Mouse (Mus musculus) hindbrain, postnatal 0 days (tissue): Measurements from ENCODE around the gene Chit1. TPM values are rescaled to one million over a fixed set of nuclear protein-coding genes. Genes with fewer than 3 reads are reported as not detected.

Experiments
- ATAC-seq: fragments of 200-750 bp; cut with Nextera tagmentation; 2 replicates; pipeline ENCODE4 v1.8.0; 2017; ENCODE audit warnings: mild to moderate bottlenecking, moderate TSS enrichment, moderate library complexity
- DNase-seq: peaks from one replicate; pipeline ENCODE4 v3.0.0-alpha.2; 2015; ENCODE audit warnings: low spot score
- H3K27ac ChIP-seq: fragments of 300-500 bp; sonication (generic); 2 replicates; pipeline ENCODE4 v1.5.1; 2014; ENCODE audit warnings: mild to moderate bottlenecking
- H3K27me3 ChIP-seq: fragments of 300-500 bp; sonication (generic); 2 replicates; pipeline ENCODE4 v1.6.1; 2014; ENCODE audit warnings: low read length, mixed read lengths; ENCODE audit not compliant: insufficient read depth
- H3K36me3 ChIP-seq: fragments of 300-500 bp; sonication (generic); 2 replicates; pipeline ENCODE4 v1.6.1; 2014; ENCODE audit warnings: low read length, mixed read lengths; ENCODE audit not compliant: insufficient read depth
- H3K4me1 ChIP-seq: fragments of 300-500 bp; sonication (generic); 2 replicates; pipeline ENCODE4 v1.6.1; 2014; ENCODE audit warnings: antibody characterized with exemption, low read length, mixed read lengths; ENCODE audit not compliant: insufficient read depth
- H3K4me2 ChIP-seq: fragments of 300-500 bp; sonication (generic); 2 replicates; pipeline ENCODE4 v1.6.1; 2014; ENCODE audit warnings: low read depth, mild to moderate bottlenecking, low read length, moderate library complexity, mixed read lengths
- H3K4me3 ChIP-seq: fragments of 300-500 bp; sonication (generic); 2 replicates; pipeline ENCODE4 v1.5.1; 2014; ENCODE audit warnings: low read length
- H3K9ac ChIP-seq: fragments of 300-500 bp; sonication (generic); replicated peaks from 2 replicates; pipeline ENCODE4 v1.6.1; 2014; ENCODE audit warnings: mild to moderate bottlenecking, low read length, moderate library complexity, mixed read lengths
- H3K9me3 ChIP-seq: fragments of 300-500 bp; sonication (generic); 2 replicates; pipeline ENCODE4 v1.6.1; 2016; ENCODE audit warnings: low read length, mixed read lengths
- CTCF ChIP-seq: IDR thresholded peaks from 2 replicates; pipeline ENCODE4 v1.5.1; 2016; ENCODE audit warnings: antibody characterized with exemption, control low read depth, low read depth
- WGBS: fragments of 180-500 bp; shearing (Covaris S2); extraction: QIAGEN DNeasy Blood & Tissue Kit; methylation state at CpG from one replicate; pipeline ENCODE4 v1.1.7; 2014; 5-methylcytosine and 5-hydroxymethylcytosine counted together
- polyA plus RNA-seq: library from polyadenylated mRNA; unstranded; fragments of >200 nt; fragmentation: Nextera tagmentation; extraction: Ambion mirVana; gene quantifications from 2 replicates; pipeline ENCODE4 v1.2.1, GENCODE M21; 2015
- total RNA-seq: library from RNA; depleted of rRNA; stranded (reverse); fragments of >200 nt; gene quantifications from 2 replicates; pipeline ENCODE4 v1.2.3, GENCODE M21; 2014

The Chit1 gene
- total and polyA plus RNA-seq, 2 experiments from 2014 or later: 0.46 TPM; not detected in 1

GRCm38 (mm10) chr1:134073658-134074057, 37.4 kb upstream of the Chit1 start:
- H3K27me3 ChIP-seq: no peaks in the 10 kb centered on the region
- 73% methylated on average over 1 of the region's 1 CpGs for WGBS
- 0 out of 2 replicates have a peak, but pooled peaks cover 5% of the 10 kb centered on the region for H3K36me3 ChIP-seq
- H3K9me3 ChIP-seq: no peaks in the 10 kb centered on the region
- H3K4me2 ChIP-seq: no peak overlapping the region
- no peak for DNase-seq
- TF ChIP-seq CTCF: no peak
- no peak overlapping the region for H3K27ac ChIP-seq
- peaks cover 35% of the 10 kb centered on the region for H3K4me1 ChIP-seq
- H3K9ac ChIP-seq: no peak overlapping the region
- no peak overlapping the region for H3K4me3 ChIP-seq
- no peak for ATAC-seq

GRCm38 (mm10) chr1:134074184-134074583, 36.9 kb upstream of the Chit1 start:
- H3K4me1 ChIP-seq: peaks cover 35% of the 10 kb centered on the region
- no peak overlapping the region for H3K4me3 ChIP-seq
- H3K9ac ChIP-seq: no peak overlapping the region
- H3K27ac ChIP-seq: no peak overlapping the region
- H3K4me2 ChIP-seq: no peak overlapping the region
- DNase-seq (no peak), ATAC-seq (no peak)
- H3K36me3 ChIP-seq: 0 out of 2 replicates have a peak, but pooled peaks cover 5% of the 10 kb centered on the region
- 53% methylated on average over 3 of the region's 3 CpGs for WGBS
- H3K9me3 ChIP-seq: no peaks in the 10 kb centered on the region
- peak; percentile 12; the same call in 1 of the 2 replicates for TF ChIP-seq CTCF
- H3K27me3 ChIP-seq: no peaks in the 10 kb centered on the region

- ATAC-seq (no peak), DNase-seq (no peak)
- H3K27me3 ChIP-seq: no peaks in the 10 kb centered on the region
- H3K36me3 ChIP-seq: 0 out of 2 replicates have a peak, but pooled peaks cover 5% of the 10 kb centered on the region
- H3K9ac ChIP-seq: no peak overlapping the region
- H3K27ac ChIP-seq: no peak overlapping the region
- no peaks in the 10 kb centered on the region for H3K9me3 ChIP-seq
- 73% methylated on average over 10 of the region's 10 CpGs for WGBS
- TF ChIP-seq CTCF: no peak
- H3K4me3 ChIP-seq: no peak overlapping the region
- no peak overlapping the region for H3K4me2 ChIP-seq
- H3K4me1 ChIP-seq: peaks cover 35% of the 10 kb centered on the region
These were observed 36.4 kb upstream of the Chit1 start for GRCm38 (mm10) chr1:134074606-134075005.

- Histone ChIP-seq H3K4me2 (peak overlapping the region; percentile 80), H3K9ac (no peak overlapping the region), H3K4me3 (0 out of 2 replicates have a peak overlapping the region, but pooled peaks have one; percentile 7), H3K27ac (no peak overlapping the region), H3K27me3 (no peaks in the 10 kb centered on the region), H3K9me3 (no peaks in the 10 kb centered on the region), H3K36me3 (0 out of 2 replicates have a peak, but pooled peaks cover 5% of the 10 kb centered on the region), H3K4me1 (peaks cover 34% of the 10 kb centered on the region)
- WGBS: 73% methylated on average over 8 of the region's 8 CpGs
- TF ChIP-seq CTCF: no peak
- ATAC-seq (no peak), DNase-seq (no peak)
These were observed 35.5 kb upstream of the Chit1 start for GRCm38 (mm10) chr1:134075532-134075931.

- Histone ChIP-seq H3K27ac (no peak overlapping the region), H3K9ac (peak overlapping the region; percentile 28), H3K4me2 (peak overlapping the region; percentile 80), H3K27me3 (no peaks in the 10 kb centered on the region), H3K4me1 (peaks cover 28% of the 10 kb centered on the region), H3K9me3 (no peaks in the 10 kb centered on the region), H3K36me3 (0 out of 2 replicates have a peak, but pooled peaks cover 5% of the 10 kb centered on the region), H3K4me3 (peak overlapping the region; percentile 84)
- 11% methylated on average over 2 of the region's 2 CpGs for WGBS
- ATAC-seq (no peak), DNase-seq (no peak)
- TF ChIP-seq CTCF: no peak
These were observed 34.3 kb upstream of the Chit1 start for GRCm38 (mm10) chr1:134076789-134077188.

GRCm38 (mm10) chr1:134077389-134078060, 33.5 kb upstream of the Chit1 start:
- peak; percentile 77 for DNase-seq
- peaks cover 26% of the 10 kb centered on the region for H3K4me1 ChIP-seq
- H3K36me3 ChIP-seq: 0 out of 2 replicates have a peak, but pooled peaks cover 5% of the 10 kb centered on the region
- TF ChIP-seq CTCF: peak; percentile 68
- peak overlapping the region; percentile 79 for H3K27ac ChIP-seq
- H3K9me3 ChIP-seq: no peaks in the 10 kb centered on the region
- 0 out of 2 replicates have a peak, but pooled peaks have one; percentile 18 for ATAC-seq
- H3K27me3 ChIP-seq: no peaks in the 10 kb centered on the region
- H3K9ac ChIP-seq: peak overlapping the region; percentile 89
- 9% methylated on average over 14 of the region's 14 CpGs for WGBS
- H3K4me2 ChIP-seq: peak overlapping the region; percentile 80
- H3K4me3 ChIP-seq: peak overlapping the region; percentile 84
